8 mouse cellular contexts compared by ENCODE assay signal in genomic region chr2:119476621-119477391, GRCm38 (mm10). TPM values are rescaled to one million over a fixed set of nuclear protein-coding genes. Genes with fewer than 3 reads are reported as not detected.
DNase-seq lines count a peak whose midpoint lies in the region; ATAC-seq and TF ChIP-seq lines count a peak whose summit lies in the region.

No protein-coding gene starts in this region.

- TF ChIP-seq EP300 in MEL (IDR thresholded peaks at IDR 0.05; ENCODE audit: low read depth in 1 of 2, low read length in 2 of 2), result no peak; a peak in 1 of 4 replicates
- no peak for TF ChIP-seq EP300 in liver, postnatal 0 days (IDR thresholded peaks at IDR 0.05; ENCODE audit: low read depth)

- WGBS in forebrain, embryonic 15.5 days, result under 1% methylated on average over 31 of the region's 44 CpGs
- WGBS in liver, postnatal 0 days (ENCODE audit: insufficient replicate concordance), result under 1% methylated on average over 39 of the region's 44 CpGs
- WGBS in neural tube, embryonic 15.5 days, result under 1% methylated on average over 39 of the region's 44 CpGs

- peak overlapping the region; percentile 84 to 98 for H3K4me3 ChIP-seq in MEL (ENCODE audit: control insufficient read depth in 1 of 2, insufficient read depth in 1 of 2, low read depth in 2 of 2, low read length in 2 of 2)
- H3K4me3 ChIP-seq in forebrain, embryonic 15.5 days, result peak overlapping the region; percentile 70
- peak overlapping the region; percentile 82 for H3K4me3 ChIP-seq in liver, postnatal 0 days (ENCODE audit: low read depth, low read length)
- H3K4me3 ChIP-seq in neural tube, embryonic 15.5 days (replicated peaks), result peak overlapping the region; percentile 84

- H3K27ac ChIP-seq in MEL (ENCODE audit: control insufficient read depth, low read depth, low read length), result peak overlapping the region; percentile 95
- peak overlapping the region; percentile 98 for H3K27ac ChIP-seq in forebrain, embryonic 15.5 days (replicated peaks)
- peak overlapping the region; percentile 100 for H3K27ac ChIP-seq in liver, postnatal 0 days (ENCODE audit: low read depth)
- peak overlapping the region; percentile 99 for H3K27ac ChIP-seq in neural tube, embryonic 15.5 days (replicated peaks)

- peak overlapping the region; percentile 74 for H3K4me2 ChIP-seq in forebrain, embryonic 15.5 days (replicated peaks)
- H3K4me2 ChIP-seq in liver, postnatal 0 days (ENCODE audit: low read depth, low read length), result peak overlapping the region; percentile 91
- H3K4me2 ChIP-seq in neural tube, embryonic 15.5 days, result peak overlapping the region; percentile 80

- peak in 2 of 3 experiments; percentile 12 to 19; a peak in 1 of 6 replicates for TF ChIP-seq CTCF in MEL (IDR thresholded peaks at IDR 0.05 in 2 of 3, conservative IDR thresholded peaks at IDR 0.05 in 1 of 3; ENCODE audit: control insufficient read depth in 1 of 3, insufficient read depth in 1 of 3, low read depth in 2 of 3, low read length in 3 of 3, poor library complexity in 1 of 3, severe bottlenecking in 1 of 3)
- peak; percentile 28; the same call in 1 of the 2 replicates for TF ChIP-seq CTCF in liver, postnatal 0 days (IDR thresholded peaks at IDR 0.05; ENCODE audit: low read depth)

- peak overlapping the region; percentile 97 for H3K9ac ChIP-seq in MEL (ENCODE audit: control insufficient read depth, low read depth, low read length, poor library complexity, severe bottlenecking)
- H3K9ac ChIP-seq in forebrain, embryonic 15.5 days (replicated peaks), result peak overlapping the region; percentile 76
- peak overlapping the region; percentile 98 for H3K9ac ChIP-seq in liver, postnatal 0 days (replicated peaks)
- H3K9ac ChIP-seq in neural tube, embryonic 15.5 days (replicated peaks), result peak overlapping the region; percentile 94

- peak; percentile 77 for ATAC-seq in forebrain, embryonic 15.5 days (replicated peaks)
- ATAC-seq in liver, postnatal 0 days, result peak; percentile 46
- peak; percentile 74 for ATAC-seq in neural tube, embryonic 15.5 days (ENCODE audit: low FRiP score)

- H3K79me2 ChIP-seq in MEL (ENCODE audit: control insufficient read depth, insufficient read depth, low read length, poor library complexity), result peaks cover 42% of the 10 kb centered on the region

- peak; percentile 85 for DNase-seq in MEL (ENCODE audit: low read depth, low spot score)
- peak; percentile 80 for DNase-seq in cerebellum, adult 11-12 months
- DNase-seq in heart, postnatal 25 days (ENCODE audit: low spot score), result peak; percentile 54
- DNase-seq in layer of hippocampus, adult 11-12 months (ENCODE audit: low spot score), result peak; percentile 62
- peak; percentile 83 for DNase-seq in liver, postnatal 0 days
- DNase-seq in testis, postnatal 14 days (ENCODE audit: low spot score), result peak; percentile 87

- H3K9me3 ChIP-seq in MEL (replicated peaks; ENCODE audit: insufficient read depth, low read length), result no peaks in the 10 kb centered on the region
- H3K9me3 ChIP-seq in forebrain, embryonic 15.5 days, result no peaks in the 10 kb centered on the region
- H3K9me3 ChIP-seq in liver, postnatal 0 days (ENCODE audit: low read length), result no peaks in the 10 kb centered on the region
- H3K9me3 ChIP-seq in neural tube, embryonic 15.5 days (replicated peaks), result no peaks in the 10 kb centered on the region

- no peak for TF ChIP-seq RAD21 in MEL (IDR thresholded peaks at IDR 0.05; ENCODE audit: low read depth, low read length)

- intact Hi-C loops in heart, postnatal 25 days (cut with DNase I), result loop anchor here (5.0 kb wide), 2 partner anchors 115 to 310 kb away; partner anchors contain the start of gene Rpap1

- peak; percentile 35 to 52; a peak in 1 of 4 replicates for TF ChIP-seq POLR2A in MEL (IDR thresholded peaks at IDR 0.05; ENCODE audit: control insufficient read depth in 1 of 2, insufficient read depth in 1 of 2, low read depth in 1 of 2, low read length in 2 of 2, poor library complexity in 1 of 2)

- peaks cover 5 to 11% of the 10 kb centered on the region in 2 experiments; a peak in 3 of 4 replicates for H3K4me1 ChIP-seq in MEL (ENCODE audit: control insufficient read depth in 1 of 2, insufficient read depth in 2 of 2, low read length in 2 of 2)
- H3K4me1 ChIP-seq in forebrain, embryonic 15.5 days, result peaks cover 24% of the 10 kb centered on the region
- H3K4me1 ChIP-seq in liver, postnatal 0 days (ENCODE audit: insufficient read depth), result peaks cover 10% of the 10 kb centered on the region; the same call in 1 of the 2 replicates
- H3K4me1 ChIP-seq in neural tube, embryonic 15.5 days, result peaks cover 32% of the 10 kb centered on the region

- H3K36me3 ChIP-seq in MEL (ENCODE audit: control insufficient read depth in 1 of 2, insufficient read depth in 2 of 2, low read length in 2 of 2), result peaks cover 1 to 16% of the 10 kb centered on the region in 2 experiments; a peak in 3 of 4 replicates
- H3K36me3 ChIP-seq in forebrain, embryonic 15.5 days, result no peaks in the 10 kb centered on the region
- no peaks in the 10 kb centered on the region for H3K36me3 ChIP-seq in liver, postnatal 0 days (replicated peaks; ENCODE audit: insufficient read depth, low read length)
- H3K36me3 ChIP-seq in neural tube, embryonic 15.5 days, result no peaks in the 10 kb centered on the region

- no peaks in the 10 kb centered on the region for H3K27me3 ChIP-seq in MEL (ENCODE audit: control insufficient read depth in 1 of 2, insufficient read depth in 2 of 2, low read length in 2 of 2)
- H3K27me3 ChIP-seq in forebrain, embryonic 15.5 days, result no peaks in the 10 kb centered on the region
- no peaks in the 10 kb centered on the region for H3K27me3 ChIP-seq in liver, postnatal 0 days (ENCODE audit: insufficient read depth, low read length)
- H3K27me3 ChIP-seq in neural tube, embryonic 15.5 days (replicated peaks), result no peaks in the 10 kb centered on the region

TF ChIP-seq in MEL, 35 proteins besides CTCF, POLR2A, EP300 and RAD21:
- TF ChIP-seq ZMIZ1 (IDR thresholded peaks at IDR 0.05; ENCODE audit: low read depth, low read length), result 0 out of 2 replicates have a peak, but pooled peaks have one; percentile 13
- TF ChIP-seq MAX (IDR thresholded peaks at IDR 0.05; ENCODE audit: low read length), result peak; percentile 99
- peak; percentile 40 for TF ChIP-seq NELFE (IDR thresholded peaks at IDR 0.05; ENCODE audit: low read depth, low read length)
- peak; percentile 67; the same call in 1 of the 2 replicates for TF ChIP-seq ELF1 (IDR thresholded peaks at IDR 0.05; ENCODE audit: low read depth, low read length)
- TF ChIP-seq MYC (IDR thresholded peaks at IDR 0.05; ENCODE audit: low read depth, low read length), result peak; percentile 99
- TF ChIP-seq MXI1 (IDR thresholded peaks at IDR 0.05; ENCODE audit: low read depth, low read length), result peak; percentile 100
- TF ChIP-seq SIN3A (IDR thresholded peaks at IDR 0.05; ENCODE audit: low read length), result peak; percentile 93
- TF ChIP-seq ETS1 (IDR thresholded peaks at IDR 0.05; ENCODE audit: low read depth, low read length), result no peak
- no peak for TF ChIP-seq CHD2 (IDR thresholded peaks at IDR 0.05; ENCODE audit: low read length)
- no peak for TF ChIP-seq GATA1 (IDR thresholded peaks at IDR 0.05; ENCODE audit: low read depth, low read length)
- TF ChIP-seq TBP (IDR thresholded peaks at IDR 0.05; ENCODE audit: low read depth, low read length), result peak; percentile 46
- TF ChIP-seq MAZ (IDR thresholded peaks at IDR 0.05; ENCODE audit: low read depth, low read length), result peak; percentile 80; the same call in 1 of the 2 replicates
- peak; percentile 61; the same call in 1 of the 2 replicates for TF ChIP-seq USF1 (IDR thresholded peaks at IDR 0.05; ENCODE audit: low read depth, low read length)
- no peak for TF ChIP-seq JUND (IDR thresholded peaks at IDR 0.05; ENCODE audit: low read depth, low read length)
- no peak for TF ChIP-seq NRF1 (IDR thresholded peaks at IDR 0.05; ENCODE audit: insufficient read depth, low read depth, low read length, poor library complexity, severe bottlenecking)
- peak; percentile 24; the same call in 1 of the 2 replicates for TF ChIP-seq BHLHE40 (IDR thresholded peaks at IDR 0.05; ENCODE audit: borderline replicate concordance, low read depth, low read length)

RNA-seq across cellular contexts. Expression of gene Ino80, which starts 0.7 kb away (rescaled TPM):
- 13.9 and 16.3 TPM in 2 replicates for total RNA-seq in MEL (2012; rRNA removed)
- polyA plus RNA-seq in MEL (2012; ENCODE audit: insufficient read depth in 1 of 2, insufficient read length in 2 of 2, low read depth in 1 of 2, low replicate concordance in 2 of 2, missing spikeins in 1 of 2), result 10 to 100 TPM; 23.1 to 37.9 TPM
- 3.4 TPM in 2 replicates for polyA plus RNA-seq in forebrain, embryonic 15.5 days (2015; fragmentation: Nextera tagmentation; extraction: Ambion mirVana)
- total RNA-seq in heart, postnatal 25 days (2021), result 10 to 100 TPM in 1 of 2 experiments, 1 to 10 TPM in 1; 10.0 to 11.6 TPM
- polyA plus RNA-seq in liver, postnatal 0 days (2015; fragmentation: Nextera tagmentation; extraction: Ambion mirVana), result 0.97 and 1.0 TPM in 2 replicates
- polyA plus RNA-seq in neural tube, embryonic 15.5 days (2015; fragmentation: Nextera tagmentation; extraction: Ambion mirVana), result 3.1 and 3.5 TPM in 2 replicates

Comparison
In these comparisons a context has a peak if more than half of its experiments do, and no peak if none do; other contexts are left out.
1. Peak in every context shown above with its lines: DNase-seq, ATAC-seq, H3K4me3 ChIP-seq and H3K27ac ChIP-seq.